Mouse (Mus musculus) right cerebral cortex, adult 2 months (tissue): ENCODE data around the gene Hist1h1d.

Source experiments
- DNase-seq, 2 experiments: peaks; one replicate each; pipeline ENCODE4 v3.0.0; 2021 to 2022; ENCODE audit warnings: low spot score in 2 of 2

The Hist1h1d gene

GRCm38 (mm10) chr13:23552962-23553361, at the start of gene Hist1h1d:
Hist1h1d (plus strand) TSS chr13:23553262.
- DNase-seq = no peak

- peak; percentile 77 to 89 for DNase-seq
Observed at GRCm38 (mm10) chr13:23503797-23504196, 49.3 kb upstream of the Hist1h1d start.

GRCm38 (mm10) chr13:23505662-23506345, 47.3 kb upstream of the Hist1h1d start:
- no peak for DNase-seq

GRCm38 (mm10) chr13:23506351-23506750, 46.7 kb upstream of the Hist1h1d start:
- peak in 1 of 2 experiments; percentile 33 for DNase-seq

GRCm38 (mm10) chr13:23506819-23507515, 46.1 kb upstream of the Hist1h1d start:
- no peak for DNase-seq

- no peak for DNase-seq
Observed at GRCm38 (mm10) chr13:23510127-23510526, 42.9 kb upstream of the Hist1h1d start.

- DNase-seq = no peak
Observed at GRCm38 (mm10) chr13:23513517-23513916, 39.5 kb upstream of the Hist1h1d start.

- no peak for DNase-seq
Observed at GRCm38 (mm10) chr13:23515281-23515680, 37.8 kb upstream of the Hist1h1d start.

- no peak for DNase-seq
Observed at GRCm38 (mm10) chr13:23515826-23516620, 37.0 kb upstream of the Hist1h1d start.

GRCm38 (mm10) chr13:23516822-23517602, 36.0 kb upstream of the Hist1h1d start:
- peak; percentile 80 to 84 for DNase-seq

GRCm38 (mm10) chr13:23517603-23518294, 35.3 kb upstream of the Hist1h1d start:
- peak; percentile 96 to 98 for DNase-seq

GRCm38 (mm10) chr13:23518295-23518603, 34.8 kb upstream of the Hist1h1d start:
- DNase-seq = no peak

- peak; percentile 91 to 95 for DNase-seq
Observed at GRCm38 (mm10) chr13:23518885-23519284, 34.2 kb upstream of the Hist1h1d start.

- DNase-seq = peak; percentile 90 to 91
Observed at GRCm38 (mm10) chr13:23519416-23519815, 33.6 kb upstream of the Hist1h1d start.

- DNase-seq = peak; percentile 87 to 92
Observed at GRCm38 (mm10) chr13:23521703-23522102, 31.4 kb upstream of the Hist1h1d start.

GRCm38 (mm10) chr13:23523976-23524375, 29.1 kb upstream of the Hist1h1d start:
- no peak for DNase-seq

- peak; percentile 73 to 76 for DNase-seq
Observed at GRCm38 (mm10) chr13:23524654-23525053, 28.4 kb upstream of the Hist1h1d start.

GRCm38 (mm10) chr13:23525901-23526300, 27.2 kb upstream of the Hist1h1d start:
- no peak for DNase-seq

- DNase-seq = peak; percentile 98
Observed at GRCm38 (mm10) chr13:23526312-23526711, 26.8 kb upstream of the Hist1h1d start.

GRCm38 (mm10) chr13:23529005-23529404, 24.1 kb upstream of the Hist1h1d start:
- no peak for DNase-seq
